23 mouse cellular contexts compared by ENCODE assay signal in the genomic region with DNA sequence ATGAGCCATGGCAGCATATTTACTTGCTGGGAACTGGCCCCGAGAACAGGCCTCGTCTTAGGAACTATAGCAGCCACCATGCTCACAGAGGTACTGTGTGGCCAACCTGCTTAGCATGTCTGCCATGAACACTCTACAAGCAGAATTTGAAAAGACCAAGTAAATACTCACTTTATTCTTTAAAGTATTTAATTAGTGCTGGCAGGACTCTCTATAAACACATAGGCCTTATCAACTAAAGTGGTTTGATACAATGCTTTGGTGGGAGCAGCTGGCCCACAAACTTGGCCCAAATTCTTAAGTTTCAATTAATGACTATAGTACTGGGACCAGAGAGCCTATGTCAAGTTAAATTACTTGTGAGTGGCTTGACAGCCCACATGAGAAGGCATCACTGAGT. TPM values are rescaled to one million over a fixed set of nuclear protein-coding genes. Genes with fewer than 3 reads are reported as not detected.
DNase-seq lines count a peak whose midpoint lies in the region; ATAC-seq and TF ChIP-seq lines count a peak whose summit lies in the region.
"Had no signal": no experiment of that assay in that cellular context is flagged by ENCODE, and none has a peak within 500 bp of the region (broad histone marks: within the 10 kb centered on the region; RNA-seq: fewer than 3 reads in every experiment).

No protein-coding gene starts in this region.

- H3K4me2 ChIP-seq in forebrain, embryonic 14.5 days (ENCODE audit: low read length): no peak overlapping the region
- H3K4me2 ChIP-seq in forebrain, embryonic 12.5 days: no peak overlapping the region
- H3K4me2 ChIP-seq in lung, embryonic 16.5 days (ENCODE audit: low read depth, low read length): no peak overlapping the region
- H3K4me2 ChIP-seq in forebrain, postnatal 0 days (ENCODE audit: low read depth): no peak overlapping the region
- H3K4me2 ChIP-seq: embryonic facial prominence, embryonic 13.5 days; heart, embryonic 12.5 days; hindbrain, embryonic 13.5 days; lung, embryonic 15.5 days had no signal

- H3K4me3 ChIP-seq in forebrain, embryonic 14.5 days (ENCODE audit: low read depth, low read length): no peak overlapping the region
- no peak overlapping the region for H3K4me3 ChIP-seq in forebrain, embryonic 12.5 days (replicated peaks)
- no peak overlapping the region for H3K4me3 ChIP-seq in lung, embryonic 16.5 days (ENCODE audit: low read length)
- H3K4me3 ChIP-seq in forebrain, postnatal 0 days (ENCODE audit: low read depth, low read length): no peak overlapping the region
- H3K4me3 ChIP-seq: embryonic facial prominence, embryonic 13.5 days; heart, embryonic 12.5 days; hindbrain, embryonic 13.5 days; lung, embryonic 15.5 days; megakaryocyte, embryonic 14.5 days had no signal

- H3K9ac ChIP-seq in forebrain, embryonic 14.5 days (ENCODE audit: low read length): no peak overlapping the region
- no peak overlapping the region for H3K9ac ChIP-seq in forebrain, embryonic 12.5 days
- no peak overlapping the region for H3K9ac ChIP-seq in lung, embryonic 16.5 days (ENCODE audit: low read length)
- H3K9ac ChIP-seq in forebrain, postnatal 0 days: no peak overlapping the region
- H3K9ac ChIP-seq: embryonic facial prominence, embryonic 13.5 days; heart, embryonic 12.5 days; hindbrain, embryonic 13.5 days; liver, embryonic 14.5 days; lung, embryonic 15.5 days had no signal

- no peak overlapping the region for H3K27ac ChIP-seq in forebrain, embryonic 14.5 days (ENCODE audit: low read depth, low read length)
- H3K27ac ChIP-seq in forebrain, embryonic 12.5 days: no peak overlapping the region
- no peak overlapping the region for H3K27ac ChIP-seq in lung, embryonic 16.5 days (ENCODE audit: low read length)
- no peak overlapping the region for H3K27ac ChIP-seq in forebrain, postnatal 0 days (ENCODE audit: low read depth, low read length)
- H3K27ac ChIP-seq: embryonic facial prominence, embryonic 13.5 days; hindbrain, embryonic 13.5 days; liver, embryonic 14.5 days; lung, embryonic 15.5 days had no signal

- peak; percentile 51 for DNase-seq in forebrain, embryonic 14.5 days (ENCODE audit: low spot score)
- no peak for DNase-seq in lung, adult 18-20 months
- peak; percentile 7 for DNase-seq in MN1 (ENCODE audit: low spot score)
- no peak for DNase-seq in forebrain, postnatal 0 days
- DNase-seq in gastrocnemius, postnatal 36 days: no peak
- DNase-seq: adrenal gland, postnatal 14 days; heart, postnatal 4 days; kidney, adult 8-10 months; kidney, postnatal 10 days; liver; right cerebral cortex, postnatal 4 days; thymus, adult 2 months; thymus, postnatal 36 days had no signal

- no peaks in the 10 kb centered on the region for H3K27me3 ChIP-seq in forebrain, embryonic 14.5 days (replicated peaks; ENCODE audit: control insufficient read depth, insufficient read depth, low read length)
- no peaks in the 10 kb centered on the region for H3K27me3 ChIP-seq in forebrain, embryonic 12.5 days
- no peaks in the 10 kb centered on the region for H3K27me3 ChIP-seq in lung, embryonic 16.5 days (ENCODE audit: control insufficient read depth, insufficient read depth, low read depth, low read length)
- no peaks in the 10 kb centered on the region for H3K27me3 ChIP-seq in forebrain, postnatal 0 days (ENCODE audit: insufficient read depth, low read length)
- H3K27me3 ChIP-seq: embryonic facial prominence, embryonic 13.5 days; heart, embryonic 12.5 days; hindbrain, embryonic 13.5 days; lung, embryonic 15.5 days; megakaryocyte, embryonic 14.5 days had no signal

- H3K4me1 ChIP-seq in forebrain, embryonic 14.5 days (ENCODE audit: control insufficient read depth, insufficient read depth, low read length): peaks cover 3% of the 10 kb centered on the region; the same call in 1 of the 2 replicates
- 0 out of 2 replicates have a peak, but pooled peaks cover 7% of the 10 kb centered on the region for H3K4me1 ChIP-seq in forebrain, embryonic 12.5 days
- H3K4me1 ChIP-seq in lung, embryonic 16.5 days (replicated peaks; ENCODE audit: control insufficient read depth, insufficient read depth, low read length): peaks cover 2% of the 10 kb centered on the region; the same call in 1 of the 2 replicates
- no peaks in the 10 kb centered on the region for H3K4me1 ChIP-seq in forebrain, postnatal 0 days (ENCODE audit: insufficient read depth)

- peak; percentile 68 for ATAC-seq in forebrain, embryonic 14.5 days
- no peak for ATAC-seq in forebrain, embryonic 12.5 days (ENCODE audit: low FRiP score)
- ATAC-seq in lung, embryonic 16.5 days (ENCODE audit: low read depth): 0 out of 2 replicates have a peak, but pooled peaks have one; percentile 20
- ATAC-seq in forebrain, postnatal 0 days: peak; percentile 64; the same call in 1 of the 2 replicates
- ATAC-seq: intestine, embryonic 16.5 days had no signal

- no peaks in the 10 kb centered on the region for H3K9me3 ChIP-seq in forebrain, embryonic 14.5 days (replicated peaks; ENCODE audit: control insufficient read depth, low read length)
- H3K9me3 ChIP-seq in forebrain, embryonic 12.5 days: no peaks in the 10 kb centered on the region
- no peaks in the 10 kb centered on the region for H3K9me3 ChIP-seq in lung, embryonic 16.5 days (ENCODE audit: control insufficient read depth, low read length)
- no peaks in the 10 kb centered on the region for H3K9me3 ChIP-seq in forebrain, postnatal 0 days (ENCODE audit: low read length)
- H3K9me3 ChIP-seq: embryonic facial prominence, embryonic 13.5 days; G1E; heart, embryonic 12.5 days; hindbrain, embryonic 13.5 days; lung, embryonic 15.5 days; megakaryocyte, embryonic 14.5 days had no signal

- intact Hi-C loops in gastrocnemius, postnatal 36 days (cut with DNase I): no loop called here

- H3K36me3 ChIP-seq in forebrain, embryonic 14.5 days (ENCODE audit: control insufficient read depth, insufficient read depth, low read length): no peaks in the 10 kb centered on the region; the same call in 1 of the 2 replicates
- H3K36me3 ChIP-seq in forebrain, embryonic 12.5 days (replicated peaks): peaks cover 2% of the 10 kb centered on the region
- H3K36me3 ChIP-seq in lung, embryonic 16.5 days (ENCODE audit: control insufficient read depth, insufficient read depth, low read length): peaks cover 2% of the 10 kb centered on the region; the same call in 1 of the 2 replicates
- 0 out of 2 replicates have a peak, but pooled peaks cover 2% of the 10 kb centered on the region for H3K36me3 ChIP-seq in forebrain, postnatal 0 days (ENCODE audit: insufficient read depth)

- no peak for TF ChIP-seq CTCF in forebrain, postnatal 0 days (IDR thresholded peaks at IDR 0.05; ENCODE audit: low read depth)

- WGBS in forebrain, embryonic 14.5 days: 62% methylated on average over 2 of the region's 2 CpGs
- WGBS in forebrain, embryonic 12.5 days: 73% methylated on average over 2 of the region's 2 CpGs
- WGBS in lung, embryonic 16.5 days: 83% methylated on average over 2 of the region's 2 CpGs
- 35% methylated on average over 2 of the region's 2 CpGs for whole genome bisulfite sequencing in forebrain, postnatal 0 days

RNA-seq across cellular contexts. Expression of gene Slc23a4, which starts 39.8 kb away (rescaled TPM):
- 0.55 and 0.61 TPM in 2 replicates for polyA plus RNA-seq in forebrain, embryonic 14.5 days (2014; fragmentation: Nextera tagmentation; extraction: Ambion mirVana)
- polyA plus RNA-seq in forebrain, embryonic 12.5 days (2016; fragmentation: Nextera tagmentation; extraction: Ambion mirVana): 0.40 and 0.76 TPM in 2 replicates
- polyA plus RNA-seq in lung, embryonic 16.5 days (2015; fragmentation: Nextera tagmentation; extraction: Ambion mirVana): 0.70 and 0.80 TPM in 2 replicates
- total RNA-seq in forebrain, postnatal 0 days (2014; rRNA removed): 1.1 and 1.9 TPM in 2 replicates
- polyA plus RNA-seq in forebrain, postnatal 0 days (2015; fragmentation: Nextera tagmentation; extraction: Ambion mirVana): 0.48 and 0.52 TPM in 2 replicates
- total RNA-seq in gastrocnemius, postnatal 36 days (2021): not detected

Comparison
In these comparisons a context has a peak if more than half of its experiments do, and no peak if none do; other contexts are left out.
1. DNase-seq: peak in forebrain, embryonic 14.5 days (single experiment) and MN1 (single experiment); none in lung, adult 18-20 months (0 of 2), forebrain, postnatal 0 days (single experiment) and gastrocnemius, postnatal 36 days (0 of 2).